Mouse (Mus musculus): ENCODE results near the gene Atp1a4. TPM values are rescaled to one million over a fixed set of nuclear protein-coding genes. Genes with fewer than 3 reads are reported as not detected.
"Not testable (repeated sequence)": the region's sequence is repeated elsewhere in the genome, so short reads cannot be mapped to it uniquely, and the experiment has no call there.

Gene Atp1a4
- polyA plus RNA-seq, 2 experiments = 0.03 TPM; not detected in 1

DNA sequence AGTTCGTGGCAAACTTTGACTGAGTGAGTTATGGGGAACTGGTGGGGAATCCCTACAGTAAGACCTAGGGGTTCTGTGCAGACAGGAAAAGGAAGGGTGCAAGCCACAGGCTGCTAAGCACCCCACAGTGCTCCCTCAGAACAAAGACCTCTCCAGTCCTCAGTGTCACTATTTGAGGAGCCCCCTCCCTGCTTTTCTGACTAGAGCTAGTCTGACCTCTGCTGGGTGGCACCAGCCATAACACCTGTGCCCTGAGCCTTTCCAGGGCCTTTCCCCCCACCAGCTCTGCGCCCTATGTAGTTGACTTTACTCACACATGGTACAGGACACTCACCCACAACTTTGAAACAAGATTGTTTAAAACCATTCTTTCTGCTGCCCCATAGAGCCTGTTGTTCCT is 10.5 kb downstream of the Atp1a4 start:
- no peak overlapping the region for H3K9ac ChIP-seq (ENCODE audit: low read depth, low read length, severe bottlenecking)
- no peak for TF ChIP-seq POLR2A (IDR thresholded peaks at IDR 0.05; ENCODE audit: borderline replicate concordance, extremely low read depth, insufficient read depth, insufficient read length)
- WGBS = 45% methylated on average over 2 of the region's 2 CpGs

DNA sequence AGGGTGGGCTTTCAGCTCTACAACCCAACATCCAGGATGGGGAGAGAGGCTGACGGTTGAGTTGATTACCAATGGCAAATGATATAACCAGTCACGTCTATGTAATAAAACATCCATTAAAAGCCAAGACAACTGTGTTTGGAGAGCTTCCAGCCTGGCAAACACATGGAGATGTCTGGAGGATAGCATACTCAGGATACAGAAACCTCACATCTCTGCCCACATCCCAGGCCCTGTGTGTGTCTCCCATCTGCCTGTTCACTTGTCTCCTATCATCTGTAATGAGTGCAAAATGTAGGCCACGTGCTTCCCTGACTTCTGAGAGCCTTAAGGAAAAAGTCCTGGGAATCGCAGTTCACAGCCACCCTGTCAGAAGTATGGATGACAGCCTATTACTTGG is 11.0 kb downstream of the Atp1a4 start:
- no peaks in the 10 kb centered on the region for H3K36me3 ChIP-seq (ENCODE audit: control insufficient read depth, insufficient read depth, low read length)
- no peak overlapping the region for H3K9ac ChIP-seq (ENCODE audit: low read depth, low read length, severe bottlenecking)
- H3K27me3 ChIP-seq (ENCODE audit: control insufficient read depth, insufficient read depth, low read length) = peaks cover 13% of the 10 kb centered on the region
- 0 out of 2 replicates have a peak, but pooled peaks cover 4% of the 10 kb centered on the region for H3K4me1 ChIP-seq (ENCODE audit: control insufficient read depth, insufficient read depth, low read length)
- H3K9me3 ChIP-seq (ENCODE audit: control insufficient read depth, low read length) = no peaks in the 10 kb centered on the region
- ATAC-seq (ENCODE audit: low FRiP score, low read depth) (no peak), DNase-seq (ENCODE audit: low spot score) (no peak)
- TF ChIP-seq POLR2A (IDR thresholded peaks at IDR 0.05; ENCODE audit: borderline replicate concordance, extremely low read depth, insufficient read depth, insufficient read length) = no peak
- no peak overlapping the region for H3K4me2 ChIP-seq (replicated peaks; ENCODE audit: low read depth, low read length, severe bottlenecking)
- no peak overlapping the region for H3K4me3 ChIP-seq (replicated peaks; ENCODE audit: low read length)
- H3K27ac ChIP-seq (replicated peaks; ENCODE audit: low read depth, low read length) = no peak overlapping the region
- 58% methylated on average over 4 of the region's 4 CpGs for WGBS

More for the DNA sequence above, 10.5 kb downstream of the Atp1a4 start:
- H3K36me3 ChIP-seq (ENCODE audit: control insufficient read depth, insufficient read depth, low read length) = no peaks in the 10 kb centered on the region
- no peaks in the 10 kb centered on the region for H3K9me3 ChIP-seq (ENCODE audit: control insufficient read depth, low read length)
- ATAC-seq (ENCODE audit: low FRiP score, low read depth) (peak; percentile 72), DNase-seq (ENCODE audit: low spot score) (peak; percentile 39)
- H3K27me3 ChIP-seq (ENCODE audit: control insufficient read depth, insufficient read depth, low read length) = peaks cover 13% of the 10 kb centered on the region
- H3K4me1 ChIP-seq (ENCODE audit: control insufficient read depth, insufficient read depth, low read length) = 0 out of 2 replicates have a peak, but pooled peaks cover 2% of the 10 kb centered on the region
- H3K4me3 ChIP-seq (replicated peaks; ENCODE audit: low read length) = no peak overlapping the region
- H3K27ac ChIP-seq (replicated peaks; ENCODE audit: low read depth, low read length) = no peak overlapping the region
- no peak overlapping the region for H3K4me2 ChIP-seq (replicated peaks; ENCODE audit: low read depth, low read length, severe bottlenecking)

DNA sequence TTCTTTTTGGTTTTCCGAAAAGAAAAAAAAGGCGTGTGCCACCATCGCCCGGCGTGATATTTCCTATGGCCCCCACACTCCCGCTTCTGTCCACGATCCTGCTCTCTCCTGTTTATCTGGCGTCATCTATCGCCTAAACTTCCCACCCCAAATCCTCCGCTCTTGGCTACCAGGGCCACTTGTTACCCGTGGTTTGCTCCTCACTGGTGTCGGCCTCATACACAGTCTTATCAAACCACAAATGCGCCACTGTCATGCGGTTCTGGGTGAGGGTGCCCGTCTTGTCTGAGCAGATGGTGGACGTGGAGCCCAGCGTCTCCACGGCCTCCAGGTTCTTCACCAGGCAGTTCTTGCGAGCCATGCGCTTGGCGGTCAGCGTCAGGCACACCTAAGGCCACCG is 13.6 kb downstream of the Atp1a4 start:
- ATAC-seq (ENCODE audit: low FRiP score, low read depth) = not testable (repeated sequence)

DNA sequence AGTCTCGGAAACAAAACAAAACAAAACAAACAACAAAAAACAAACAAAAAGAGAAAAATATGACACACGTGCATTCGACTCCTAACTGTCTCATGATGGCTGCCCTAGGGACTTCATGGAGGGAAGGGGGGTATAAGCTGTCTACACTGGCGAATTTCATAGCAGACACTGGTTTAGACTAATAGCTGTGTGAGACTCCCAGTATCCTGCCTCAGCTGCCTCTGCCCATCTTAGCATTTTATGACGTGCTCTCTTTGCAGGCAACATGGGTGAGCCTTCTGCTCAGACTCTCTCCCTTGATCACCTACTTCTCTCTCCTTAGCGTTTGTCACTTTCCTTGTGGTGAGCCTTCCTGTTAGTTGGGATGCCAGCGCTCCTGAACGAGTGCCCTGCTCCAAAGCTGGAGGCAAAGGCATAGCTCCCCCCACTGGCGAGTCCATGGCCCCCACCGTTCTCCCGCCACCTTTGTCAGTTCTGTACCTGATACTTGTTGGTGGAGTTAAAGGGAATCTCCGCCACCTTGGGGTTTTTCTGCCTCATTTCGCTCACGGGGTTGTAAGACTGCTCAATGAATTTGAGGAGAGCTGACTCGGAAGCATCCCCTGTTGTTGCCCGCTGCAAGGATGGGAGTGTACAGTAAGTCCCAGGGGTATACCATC is 14.5 kb downstream of the Atp1a4 start:
- Histone ChIP-seq H3K4me1 (ENCODE audit: control insufficient read depth, insufficient read depth, low read length) (0 out of 2 replicates have a peak, but pooled peaks cover 4% of the 10 kb centered on the region), H3K27ac (replicated peaks; ENCODE audit: low read depth, low read length) (no peak overlapping the region), H3K27me3 (ENCODE audit: control insufficient read depth, insufficient read depth, low read length) (peaks cover 13% of the 10 kb centered on the region), H3K4me3 (replicated peaks; ENCODE audit: low read length) (no peak overlapping the region), H3K9ac (ENCODE audit: low read depth, low read length, severe bottlenecking) (no peak overlapping the region), H3K36me3 (ENCODE audit: control insufficient read depth, insufficient read depth, low read length) (no peaks in the 10 kb centered on the region), H3K9me3 (ENCODE audit: control insufficient read depth, low read length) (no peaks in the 10 kb centered on the region), H3K4me2 (replicated peaks; ENCODE audit: low read depth, low read length, severe bottlenecking) (no peak overlapping the region)
- DNase-seq (ENCODE audit: low spot score) = no peak
- TF ChIP-seq POLR2A (IDR thresholded peaks at IDR 0.05; ENCODE audit: borderline replicate concordance, extremely low read depth, insufficient read depth, insufficient read length) = no peak
- 27% methylated on average over 16 of the region's 16 CpGs for WGBS
- no peak for ATAC-seq (ENCODE audit: low FRiP score, low read depth)

More for the DNA sequence above, 13.6 kb downstream of the Atp1a4 start:
- H3K4me2 ChIP-seq (replicated peaks; ENCODE audit: low read depth, low read length, severe bottlenecking); DNase-seq (ENCODE audit: low spot score); H3K36me3 ChIP-seq (ENCODE audit: control insufficient read depth, insufficient read depth, low read length); H3K9me3 ChIP-seq (ENCODE audit: control insufficient read depth, low read length); H3K27ac ChIP-seq (replicated peaks; ENCODE audit: low read depth, low read length); H3K9ac ChIP-seq (ENCODE audit: low read depth, low read length, severe bottlenecking); H3K4me3 ChIP-seq (replicated peaks; ENCODE audit: low read length); H3K4me1 ChIP-seq (ENCODE audit: control insufficient read depth, insufficient read depth, low read length): not testable (repeated sequence)
- 41% methylated on average over 23 of the region's 23 CpGs for WGBS
- peaks cover 13% of the 10 kb centered on the region for H3K27me3 ChIP-seq (ENCODE audit: control insufficient read depth, insufficient read depth, low read length)

DNA sequence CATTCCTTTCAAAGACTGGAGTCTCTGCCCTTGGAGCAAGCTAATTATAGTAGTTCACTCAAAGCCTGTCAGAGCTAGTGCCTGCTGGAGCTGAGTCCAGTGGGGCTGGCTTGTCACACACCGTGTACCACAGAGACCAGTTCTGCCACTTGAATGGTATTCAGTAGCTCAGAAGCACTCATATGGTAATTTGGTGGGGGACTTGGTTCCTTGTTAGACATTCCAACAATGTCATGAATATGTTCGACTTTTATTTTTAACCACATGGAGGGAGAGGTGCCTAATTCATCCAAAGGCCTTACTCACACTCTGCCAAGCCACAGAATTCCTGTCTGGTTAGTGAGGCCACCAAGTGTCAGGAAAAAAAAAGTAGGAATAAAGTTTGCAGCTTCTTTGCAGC is 15.8 kb downstream of the Atp1a4 start:
- no peak; the same call in 1 of the 2 replicates for ATAC-seq (ENCODE audit: low FRiP score, low read depth)
- no peak for DNase-seq (ENCODE audit: low spot score)
- no peak for TF ChIP-seq POLR2A (IDR thresholded peaks at IDR 0.05; ENCODE audit: borderline replicate concordance, extremely low read depth, insufficient read depth, insufficient read length)
- 0 out of 2 replicates have a peak, but pooled peaks cover 4% of the 10 kb centered on the region for H3K4me1 ChIP-seq (ENCODE audit: control insufficient read depth, insufficient read depth, low read length)
- H3K27ac ChIP-seq (replicated peaks; ENCODE audit: low read depth, low read length) = no peak overlapping the region
- peaks cover 13% of the 10 kb centered on the region for H3K27me3 ChIP-seq (ENCODE audit: control insufficient read depth, insufficient read depth, low read length)
- no peak overlapping the region for H3K9ac ChIP-seq (ENCODE audit: low read depth, low read length, severe bottlenecking)
- H3K36me3 ChIP-seq (ENCODE audit: control insufficient read depth, insufficient read depth, low read length) = no peaks in the 10 kb centered on the region
- H3K4me2 ChIP-seq (replicated peaks; ENCODE audit: low read depth, low read length, severe bottlenecking) = no peak overlapping the region
- 40% methylated on average over 2 of the region's 2 CpGs for WGBS
- H3K4me3 ChIP-seq (replicated peaks; ENCODE audit: low read length) = no peak overlapping the region
- H3K9me3 ChIP-seq (ENCODE audit: control insufficient read depth, low read length) = no peaks in the 10 kb centered on the region

All from limb, embryonic 14.5 days (tissue).